Mouse (Mus musculus): ENCODE measurements around the gene C530008M17Rik.

Gene C530008M17Rik

DNA sequence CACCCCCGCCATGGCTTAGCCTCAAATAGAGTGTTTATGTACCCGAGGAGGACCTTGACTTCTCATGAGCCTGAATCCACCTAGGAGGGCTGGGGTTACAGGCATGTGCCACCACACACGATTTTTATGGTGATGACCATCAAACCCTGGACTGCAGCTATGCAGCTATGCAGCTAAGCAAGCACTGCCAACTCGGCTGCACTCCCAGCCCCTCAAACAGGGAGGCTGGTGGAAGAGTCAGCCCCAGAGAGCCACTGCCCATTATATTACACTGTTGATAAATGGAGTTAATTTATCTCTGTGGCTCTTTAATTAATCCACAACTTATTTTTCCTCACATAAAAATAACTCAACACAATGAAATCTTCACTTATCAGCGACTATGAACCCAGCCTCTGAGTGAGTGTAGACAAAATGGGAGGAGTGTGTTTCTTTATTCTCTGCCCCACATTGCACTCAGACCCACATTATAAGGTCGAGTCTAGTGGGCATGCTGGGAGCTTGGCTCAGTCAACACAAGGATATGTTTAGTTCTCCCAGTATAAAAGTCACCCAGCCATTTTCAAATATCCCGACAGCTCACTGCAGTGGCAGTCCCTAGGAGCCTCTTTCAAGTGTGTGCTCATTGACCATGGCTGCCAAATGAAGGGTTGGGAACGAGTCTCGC is 117.3 kb downstream of the C530008M17Rik start:
- no peak for DNase-seq (ENCODE audit: low spot score in 2 of 2)

DNA sequence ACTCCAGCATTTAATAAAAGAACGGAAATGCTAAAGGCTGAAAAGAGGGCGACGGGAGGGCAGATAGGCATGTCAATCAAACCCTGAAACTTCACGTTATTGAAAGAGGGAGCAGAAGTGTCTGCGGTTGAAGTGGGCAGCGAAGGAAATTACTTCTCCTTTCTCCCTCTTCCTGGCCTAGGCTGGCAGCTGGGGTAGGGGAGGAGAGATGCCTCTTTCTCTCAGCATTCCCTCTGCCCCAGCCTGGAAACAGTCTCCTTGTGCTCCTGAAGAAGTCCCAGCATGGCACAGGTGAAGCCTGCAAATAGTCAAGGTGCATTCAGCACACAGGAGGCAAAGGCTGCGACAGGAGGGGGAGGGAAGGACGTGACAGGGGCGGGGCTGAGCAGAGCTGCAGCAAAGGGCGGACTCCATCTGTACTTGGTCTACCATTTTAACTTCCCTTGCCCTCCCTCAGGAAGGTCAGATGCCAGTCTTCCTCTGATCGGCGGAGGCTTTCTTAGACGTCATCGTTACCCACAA is 122.8 kb downstream of the C530008M17Rik start:
- DNase-seq (ENCODE audit: low spot score in 2 of 2) = no peak

DNA sequence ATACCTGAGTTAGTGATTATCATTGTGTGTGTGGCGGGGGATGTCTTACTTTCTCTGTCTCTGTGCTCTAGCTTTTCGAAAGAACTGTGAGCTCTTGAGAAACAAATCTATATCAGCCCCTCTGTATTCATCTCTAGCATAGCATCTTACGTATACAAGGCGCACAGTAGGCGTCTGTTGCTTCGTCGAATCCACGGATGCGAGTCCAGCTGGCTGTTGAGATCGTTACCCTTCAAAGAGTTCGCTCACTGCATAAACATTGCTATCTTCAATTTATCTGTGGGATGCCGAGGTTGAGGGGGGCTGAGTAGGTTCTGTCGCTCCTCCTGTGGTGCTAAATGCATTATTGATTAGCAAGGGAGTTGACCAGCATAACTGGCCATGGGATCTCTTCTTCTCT is 125.6 kb downstream of the C530008M17Rik start:
- no peak for DNase-seq (ENCODE audit: low spot score in 2 of 2)

DNA sequence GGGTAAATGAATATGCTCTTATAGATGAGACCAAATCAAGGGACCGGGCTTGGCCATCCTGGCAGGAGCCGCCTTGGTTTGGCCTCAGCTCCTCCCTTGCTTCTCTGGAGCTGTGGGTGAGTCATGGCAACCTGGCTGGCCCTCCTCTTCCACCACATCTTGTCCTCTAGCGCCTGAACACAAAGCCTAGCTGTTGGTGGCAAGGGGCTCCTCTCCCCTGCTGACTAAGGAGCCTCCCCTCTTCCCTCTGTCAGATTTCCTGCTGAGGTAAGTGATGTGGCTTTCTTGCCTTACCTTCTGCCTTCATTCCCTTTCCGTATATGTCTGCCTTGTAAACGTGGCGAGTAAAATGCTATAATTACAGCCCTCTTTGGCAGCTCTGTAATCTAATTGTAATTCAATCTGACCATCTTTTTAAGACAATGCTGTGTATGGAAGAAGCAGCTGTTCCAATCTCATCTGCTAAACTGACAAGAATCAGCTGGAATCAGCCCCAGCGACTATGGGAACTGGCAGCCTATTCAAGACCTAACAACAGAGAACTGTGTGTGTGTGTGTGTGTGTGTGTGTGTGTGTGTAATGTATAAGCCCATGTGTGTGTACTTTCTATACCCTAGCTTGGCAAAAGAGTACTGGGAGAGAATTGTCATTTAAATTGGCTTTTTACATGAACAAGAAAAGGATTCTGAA is 126.2 kb downstream of the C530008M17Rik start:
- no peak for DNase-seq (ENCODE audit: low spot score in 2 of 2)

DNA sequence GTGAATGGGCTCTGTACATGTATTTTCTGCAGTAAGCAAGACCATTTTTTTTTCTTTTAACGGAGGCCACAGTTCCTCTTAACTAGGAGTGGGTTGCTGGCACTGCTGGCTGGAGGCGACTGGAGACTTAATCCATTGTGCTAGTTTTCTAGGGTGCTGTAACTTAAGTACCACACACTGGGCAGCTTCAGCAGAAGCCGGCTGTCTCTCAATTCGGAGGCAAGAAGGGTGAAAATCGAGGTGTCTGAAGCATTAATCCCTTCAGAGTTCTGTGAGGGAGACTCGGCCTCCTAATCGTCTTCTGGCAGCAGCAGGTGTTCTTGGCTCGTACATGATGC is 126.8 kb downstream of the C530008M17Rik start:
- no peak for DNase-seq (ENCODE audit: low spot score in 2 of 2)

DNA sequence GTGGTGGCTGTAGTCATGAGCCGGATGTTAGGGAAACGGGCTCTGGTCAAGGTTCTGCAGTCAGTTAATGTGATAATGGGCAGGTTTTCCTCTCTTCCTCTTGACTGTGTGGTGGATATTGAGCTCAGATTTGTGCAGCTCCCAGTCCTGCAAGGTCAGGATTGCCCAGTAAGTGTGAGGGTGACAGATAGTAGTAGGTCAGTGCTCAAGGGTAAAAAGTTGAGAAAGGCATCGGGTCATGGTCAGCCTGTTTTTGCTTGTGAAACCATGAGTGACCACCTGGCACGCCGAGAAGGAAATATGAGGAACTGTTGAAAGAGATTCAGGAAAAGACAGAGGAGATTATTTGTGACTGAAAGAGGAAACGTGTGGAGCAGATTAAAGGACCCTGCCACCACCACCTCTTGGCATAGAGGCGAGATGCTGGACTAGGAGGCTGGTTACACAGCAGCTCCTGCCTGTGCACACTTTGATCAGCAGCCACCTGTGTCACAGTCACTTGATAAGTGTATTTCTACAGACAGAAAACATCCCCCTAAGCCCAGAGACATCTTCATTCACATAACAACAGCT is 127.9 kb downstream of the C530008M17Rik start:
- no peak for DNase-seq (ENCODE audit: low spot score in 2 of 2)

DNA sequence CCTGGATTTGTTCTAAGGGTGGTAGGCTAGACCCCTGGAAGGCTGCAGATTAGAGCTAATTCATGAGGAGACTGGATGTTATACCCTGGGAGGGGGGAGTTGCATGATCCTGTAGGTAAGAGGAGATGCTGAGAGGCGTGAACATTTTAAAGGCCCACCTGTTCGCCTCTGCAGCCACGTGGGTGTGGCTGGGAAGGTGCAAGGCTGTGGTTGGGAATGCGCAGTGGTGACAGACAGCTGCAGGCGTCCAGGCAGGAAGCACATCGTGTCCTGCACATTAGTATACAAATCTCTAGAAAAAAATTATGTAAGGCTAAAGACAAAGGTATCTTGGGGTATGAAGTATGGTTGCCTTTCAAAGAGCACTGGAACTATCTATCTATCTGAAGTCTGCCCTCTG is 128.7 kb downstream of the C530008M17Rik start:
- no peak for DNase-seq (ENCODE audit: low spot score in 2 of 2)

DNA sequence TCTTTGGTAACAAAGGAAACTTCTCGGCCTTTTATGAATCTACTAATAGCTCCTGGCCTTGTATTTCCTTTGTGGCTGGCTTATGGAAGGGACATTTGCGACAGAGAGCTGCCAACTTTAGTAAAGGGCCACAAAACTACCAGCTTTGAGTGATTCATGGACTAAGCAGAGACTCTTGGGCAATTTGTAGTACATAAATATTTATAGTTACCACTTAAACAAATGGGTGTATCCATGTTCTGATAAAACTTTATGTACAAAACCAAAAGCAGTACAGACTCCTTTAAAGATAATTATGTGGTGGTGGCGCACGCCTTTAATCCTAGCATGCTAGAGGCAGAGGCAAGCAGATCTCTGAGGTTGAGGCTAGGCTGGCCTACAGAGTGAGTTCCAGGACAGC is 133.6 kb downstream of the C530008M17Rik start:
- no peak for DNase-seq (ENCODE audit: low spot score in 2 of 2)

DNA sequence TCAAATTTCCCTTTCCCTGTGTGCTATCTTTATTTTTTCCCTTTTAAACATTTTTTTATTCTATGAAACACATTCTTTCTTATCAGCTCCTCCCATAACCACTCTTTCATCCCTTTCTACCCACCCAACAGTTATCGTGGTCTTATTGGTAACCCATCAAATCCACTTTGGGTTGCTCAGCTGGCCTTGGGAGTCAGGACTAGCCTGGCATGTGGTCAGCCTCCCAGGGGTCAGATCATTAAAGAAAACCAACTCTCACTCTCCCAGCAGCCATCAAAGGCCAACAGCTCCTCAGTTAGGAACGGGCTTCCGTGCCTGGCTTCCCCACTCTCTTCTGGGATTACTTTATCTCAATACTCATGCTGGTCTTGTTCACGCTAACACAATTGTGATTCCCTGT is 135.0 kb downstream of the C530008M17Rik start:
- DNase-seq (ENCODE audit: low spot score in 2 of 2) = no peak

DNA sequence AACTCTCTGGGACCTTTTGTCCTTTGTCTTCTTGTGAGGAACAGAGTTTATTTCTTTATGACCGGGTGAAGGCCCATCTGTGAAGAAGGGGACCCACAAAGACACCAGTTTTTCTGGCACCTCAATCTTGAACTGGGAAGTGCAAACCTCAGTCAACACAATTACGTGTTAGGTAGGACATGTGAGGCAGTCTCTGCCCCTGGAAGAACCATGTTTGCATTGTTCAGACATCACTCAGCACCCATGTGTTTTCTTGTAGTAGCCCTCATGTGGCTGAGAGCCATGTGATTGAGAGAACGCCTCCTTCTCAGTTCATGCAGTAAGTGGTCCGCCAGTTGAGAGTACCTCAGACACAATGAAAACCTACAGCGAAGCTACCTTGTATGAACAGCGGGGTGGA is 136.4 kb downstream of the C530008M17Rik start:
- no peak for DNase-seq (ENCODE audit: low spot score in 2 of 2)

DNA sequence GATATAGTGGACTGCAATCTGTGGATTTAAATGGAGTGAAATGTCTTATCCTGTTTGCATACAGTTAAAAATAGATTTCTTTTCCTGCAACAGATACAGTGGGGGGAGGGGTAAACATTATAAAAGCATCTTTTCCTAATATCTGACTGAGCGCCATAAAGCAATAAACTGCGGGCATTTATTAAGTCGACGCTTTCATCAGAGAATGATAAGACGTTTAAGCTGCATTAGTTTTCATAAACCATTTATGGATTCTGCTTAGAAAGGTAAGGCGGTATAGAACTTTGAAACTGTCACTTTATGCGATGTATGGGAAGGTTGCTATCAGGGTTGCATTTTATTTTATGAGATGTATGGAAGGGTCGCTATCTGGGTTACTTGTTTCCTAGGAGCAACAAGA is 141.7 kb downstream of the C530008M17Rik start:
- no peak for DNase-seq (ENCODE audit: low spot score in 2 of 2)

DNA sequence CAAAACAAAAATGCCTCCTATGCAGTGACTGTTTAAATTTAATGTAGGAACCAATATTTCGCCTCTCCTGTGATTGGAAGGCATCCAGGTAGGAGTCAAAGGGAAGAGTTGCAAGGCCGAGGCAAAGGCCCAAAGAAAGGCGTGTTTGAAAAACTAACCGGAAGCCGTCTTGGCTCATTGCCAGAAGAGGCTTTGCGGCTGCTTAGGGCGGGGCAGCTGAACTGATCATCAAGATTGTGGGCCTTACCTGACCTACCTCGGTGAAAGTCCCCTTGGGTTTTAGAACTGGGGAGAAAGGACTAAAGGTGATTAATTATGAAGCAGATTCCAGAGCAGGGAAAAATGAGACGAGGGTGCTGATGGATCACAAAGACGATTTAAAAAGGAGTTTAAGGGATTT is 143.2 kb downstream of the C530008M17Rik start:
- DNase-seq (ENCODE audit: low spot score in 2 of 2) = no peak

DNA sequence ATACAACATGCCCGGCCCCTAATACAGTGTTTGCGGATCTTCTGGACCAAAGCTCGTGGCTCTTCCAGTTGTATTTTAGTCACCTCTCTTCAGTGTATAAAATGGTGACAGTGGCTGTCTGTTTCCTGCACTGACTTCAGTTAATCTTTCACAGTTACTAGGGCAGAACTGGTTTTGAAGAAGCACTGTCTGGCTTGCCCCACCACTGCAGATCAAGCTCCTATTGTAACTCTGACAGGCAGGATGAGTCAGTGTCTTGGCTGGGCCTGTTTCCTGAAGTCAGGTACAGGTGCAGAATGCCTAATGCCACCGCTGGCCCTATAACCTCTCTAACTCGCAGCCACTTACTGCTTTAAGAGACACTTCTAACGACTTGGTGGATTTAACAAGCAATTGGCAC is 152.7 kb downstream of the C530008M17Rik start:
- DNase-seq (ENCODE audit: low spot score in 2 of 2) = no peak

DNA sequence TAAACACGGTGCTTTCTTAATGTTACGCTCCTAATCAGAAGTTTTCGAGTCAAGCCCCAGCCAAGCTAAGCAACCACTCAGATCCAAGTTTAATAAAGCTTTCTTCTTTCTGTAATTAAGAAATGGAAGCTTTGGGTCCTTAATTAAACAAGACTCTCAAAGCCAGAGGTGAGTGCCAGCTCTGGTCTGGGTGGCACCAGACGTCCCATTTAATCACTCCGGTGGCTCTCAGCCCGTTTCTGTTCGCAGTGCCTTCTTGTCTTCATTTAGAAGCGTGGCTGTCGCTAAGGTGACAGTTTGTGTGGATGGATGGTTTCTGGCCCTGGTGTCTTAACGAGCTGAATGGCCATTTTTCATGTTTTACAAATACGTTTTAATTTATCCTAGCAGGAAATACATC is 158.7 kb downstream of the C530008M17Rik start:
- peak in 1 of 2 experiments; percentile 21 for DNase-seq (ENCODE audit: low spot score in 2 of 2)

DNA sequence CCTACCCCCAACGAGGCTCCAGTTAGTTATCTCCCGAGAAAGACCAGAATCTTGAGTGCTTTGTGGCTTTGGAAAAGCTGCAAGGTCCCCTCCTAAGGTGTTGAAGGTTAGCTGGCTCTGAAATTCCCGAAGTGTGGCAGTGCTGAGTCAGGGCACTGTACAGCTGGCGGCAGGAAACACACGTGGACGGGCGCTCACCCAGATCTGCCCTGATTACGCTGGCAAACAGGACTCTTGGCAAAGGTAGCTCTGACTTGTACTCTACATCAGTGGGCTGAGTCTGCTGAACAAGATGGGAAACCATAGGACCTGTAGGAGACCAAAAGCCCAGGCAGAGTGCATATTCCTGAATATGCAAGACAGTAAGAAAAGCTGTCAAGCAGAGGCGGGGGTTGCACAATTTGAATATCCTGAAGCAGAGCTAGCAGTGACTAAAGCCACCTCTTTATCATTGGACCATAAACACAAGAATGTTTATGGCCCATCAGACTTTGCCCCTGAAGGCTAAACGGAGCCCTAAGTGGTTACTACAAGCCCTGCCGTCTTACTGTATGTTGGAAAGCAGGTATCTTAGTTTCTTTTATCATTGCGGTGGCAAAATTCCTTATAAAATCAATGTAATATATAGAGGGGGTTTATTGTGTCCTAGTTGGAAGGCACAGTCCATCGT is 159.6 kb downstream of the C530008M17Rik start:
- no peak for DNase-seq (ENCODE audit: low spot score in 2 of 2)

DNA sequence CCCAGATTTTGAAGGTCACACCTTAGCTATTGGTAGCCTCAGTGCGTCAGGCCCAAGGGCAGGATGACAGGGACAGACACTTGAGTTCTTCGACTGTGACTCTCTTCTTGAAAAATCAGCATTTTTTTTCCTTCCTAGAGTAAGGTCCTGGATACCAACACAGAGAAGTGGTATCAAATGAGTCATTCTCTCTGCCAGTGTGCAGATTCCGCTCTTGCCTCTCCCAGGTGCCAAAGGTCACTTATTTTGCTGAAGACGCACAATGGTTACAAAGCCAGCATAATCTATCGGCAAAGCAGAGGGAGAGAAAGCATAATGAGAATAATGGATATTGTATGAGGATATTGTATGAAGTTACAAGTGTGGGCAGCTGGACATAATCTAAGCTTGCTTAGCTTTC is 160.4 kb downstream of the C530008M17Rik start:
- DNase-seq (ENCODE audit: low spot score in 2 of 2) = no peak

DNA sequence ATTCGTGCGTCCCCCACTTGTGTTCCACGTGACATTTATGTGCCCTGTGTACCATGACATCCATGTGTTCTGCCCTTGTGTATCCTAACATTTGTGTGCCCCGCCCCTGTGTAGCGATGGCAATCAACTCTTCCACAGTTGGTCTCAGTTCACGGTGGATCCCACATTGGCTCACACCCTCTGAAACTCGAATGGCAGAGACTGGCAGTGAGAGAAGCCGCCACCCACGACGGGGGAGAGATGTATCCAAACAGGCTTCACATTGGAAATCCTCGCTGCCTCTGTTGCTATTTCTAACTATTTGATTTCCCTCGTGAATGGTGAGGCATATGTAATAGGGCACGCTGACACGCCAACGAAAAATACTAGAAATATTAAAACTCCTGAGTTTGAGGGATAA is 161.4 kb downstream of the C530008M17Rik start:
- DNase-seq (ENCODE audit: low spot score in 2 of 2) = peak in 1 of 2 experiments; percentile 20

DNA sequence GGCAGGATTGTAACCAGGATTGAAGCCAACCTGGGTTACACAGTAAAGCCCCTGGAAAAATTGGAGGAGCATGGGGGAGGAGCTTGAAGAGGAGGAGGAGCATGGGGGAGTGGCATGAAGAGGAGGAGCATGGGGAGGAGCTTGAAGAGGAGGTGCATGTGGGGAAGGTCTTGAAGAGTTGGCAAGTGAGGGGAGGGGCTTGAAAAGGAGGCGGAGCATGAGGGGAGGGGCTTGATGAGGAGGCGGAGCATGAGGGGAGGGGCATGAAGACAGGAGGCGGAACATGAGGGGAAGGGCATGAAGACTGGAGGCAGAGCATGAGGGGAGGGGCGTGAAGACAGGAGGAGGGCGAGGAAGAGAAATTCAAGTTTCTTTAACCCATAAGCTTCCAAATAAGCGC is 162.5 kb downstream of the C530008M17Rik start:
- no peak for DNase-seq (ENCODE audit: low spot score in 2 of 2)

DNA sequence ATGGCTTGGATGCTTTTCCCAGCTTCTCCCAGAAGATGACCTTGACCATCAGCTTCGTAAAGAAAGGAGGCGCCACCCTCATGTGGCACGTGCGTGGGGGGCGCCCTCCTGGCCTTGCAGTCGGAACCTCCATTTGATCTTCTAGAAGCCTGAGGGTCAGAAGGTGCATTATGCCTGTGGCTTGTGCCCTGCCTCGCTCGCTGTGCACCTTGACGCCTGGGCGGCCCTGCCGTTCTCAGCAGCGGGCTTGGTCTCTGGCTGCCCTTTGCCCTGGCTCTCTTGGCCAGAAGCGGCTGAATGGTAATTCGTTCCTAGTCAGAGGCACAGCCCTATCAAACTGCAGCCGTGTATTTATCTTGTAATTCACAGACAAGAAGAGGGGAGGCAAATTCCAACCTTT is 165.8 kb downstream of the C530008M17Rik start:
- DNase-seq (ENCODE audit: low spot score in 2 of 2) = no peak

DNA sequence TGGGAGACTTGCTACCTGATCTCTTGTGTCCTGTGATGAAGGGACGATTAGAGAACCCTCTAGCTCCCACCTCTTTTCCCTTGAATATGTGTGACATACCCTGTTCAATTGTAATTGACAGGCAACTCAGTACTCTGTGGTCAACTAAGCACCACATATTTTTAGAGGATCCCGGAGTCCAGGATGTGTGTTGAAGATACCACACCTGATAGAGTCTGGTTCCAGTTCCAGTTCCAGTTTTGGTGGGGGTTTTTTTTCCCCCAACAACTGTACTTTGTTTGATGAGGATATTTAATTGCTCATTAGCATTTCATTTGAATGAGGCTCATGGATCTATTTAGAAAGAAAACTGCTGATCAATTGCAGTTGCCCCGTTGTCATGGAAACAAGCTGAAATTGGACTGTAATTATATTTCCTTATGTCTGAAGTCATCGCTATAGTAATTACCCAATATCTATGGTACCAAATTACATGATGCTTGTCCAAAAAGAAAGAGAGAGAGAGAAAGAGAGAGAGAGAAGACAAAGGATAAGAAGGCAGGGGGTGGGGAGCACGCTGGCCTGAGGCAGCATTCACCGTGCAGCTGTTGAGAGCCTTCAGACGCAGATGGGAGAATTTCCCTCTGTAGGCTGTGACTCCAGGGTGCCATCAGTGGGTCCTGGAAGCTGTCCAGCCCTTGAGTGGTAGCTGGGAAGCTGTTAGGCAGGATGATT is 172.4 kb downstream of the C530008M17Rik start:
- no peak for DNase-seq (ENCODE audit: low spot score in 2 of 2)

DNA sequence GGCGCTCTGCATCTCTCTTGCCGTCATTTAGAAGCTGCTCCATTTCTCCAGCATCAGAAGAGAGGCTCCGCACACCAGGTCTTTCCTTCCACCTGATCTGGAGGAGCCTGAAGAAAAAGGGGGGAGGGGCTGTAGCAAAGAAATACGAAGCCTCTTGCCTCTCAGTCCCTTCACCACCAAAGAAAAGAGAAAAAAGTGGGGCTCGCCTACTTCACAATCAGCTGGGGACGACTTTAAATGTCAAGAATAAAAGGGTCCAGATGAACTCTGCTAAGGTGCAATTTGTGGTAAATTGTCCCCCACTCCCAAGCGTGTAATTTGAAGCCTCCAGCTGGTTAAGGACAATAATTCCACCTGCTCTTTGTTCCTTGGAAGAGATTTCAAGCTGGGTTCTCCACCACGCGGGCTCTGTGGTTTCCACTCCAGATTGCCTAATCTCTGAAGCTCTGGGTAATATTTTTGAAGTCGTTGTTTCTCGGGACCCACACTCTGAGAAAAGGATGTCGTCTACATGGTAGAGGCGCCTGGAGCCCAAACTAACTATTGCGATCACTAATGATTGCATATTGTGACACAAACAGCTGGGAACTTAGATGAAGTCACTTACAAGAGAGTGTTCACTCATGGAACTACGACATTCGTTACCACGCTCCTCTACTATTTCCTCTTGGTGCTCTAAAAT is 176.4 kb downstream of the C530008M17Rik start:
- no peak for DNase-seq (ENCODE audit: low spot score in 2 of 2)
